Mouse (Mus musculus) 3134 (cell line): ENCODE measurements at regions not wholly inside any gene's neighbourhood (a gene's known extent, or its start where the extent isn't known, plus 50 kb on each side); places are given as distances from the start of the nearest gene placed in this dataset.

ENCODE experiments used
- DNase-seq: peaks from one replicate; pipeline ENCODE4 v3.0.0-alpha.2; 2011; ENCODE audit warnings: low spot score; ENCODE audit not compliant: insufficient read length; ENCODE audit errors: extremely low read depth

DNA sequence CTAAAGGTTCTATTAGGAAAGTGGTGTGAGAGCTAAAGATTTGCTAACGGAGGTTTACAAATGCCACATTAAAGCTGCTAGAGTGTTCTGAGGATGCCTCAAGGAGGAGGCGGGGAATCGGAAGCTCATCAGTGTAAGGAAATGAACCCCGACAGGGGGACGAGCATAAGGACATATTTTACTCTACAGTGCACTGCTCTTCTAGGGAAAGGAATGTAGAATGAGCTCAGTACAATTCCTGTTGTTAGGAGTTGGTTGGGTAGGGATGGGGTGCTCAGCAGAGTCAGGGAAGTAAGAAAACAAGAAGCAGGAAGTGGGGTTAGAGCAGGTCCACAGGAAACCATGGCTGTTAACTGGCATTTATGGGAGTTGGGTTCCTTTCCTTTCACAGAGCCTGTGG lies 54.6 kb downstream of the Mex3b start:
- no peak for DNase-seq

DNA sequence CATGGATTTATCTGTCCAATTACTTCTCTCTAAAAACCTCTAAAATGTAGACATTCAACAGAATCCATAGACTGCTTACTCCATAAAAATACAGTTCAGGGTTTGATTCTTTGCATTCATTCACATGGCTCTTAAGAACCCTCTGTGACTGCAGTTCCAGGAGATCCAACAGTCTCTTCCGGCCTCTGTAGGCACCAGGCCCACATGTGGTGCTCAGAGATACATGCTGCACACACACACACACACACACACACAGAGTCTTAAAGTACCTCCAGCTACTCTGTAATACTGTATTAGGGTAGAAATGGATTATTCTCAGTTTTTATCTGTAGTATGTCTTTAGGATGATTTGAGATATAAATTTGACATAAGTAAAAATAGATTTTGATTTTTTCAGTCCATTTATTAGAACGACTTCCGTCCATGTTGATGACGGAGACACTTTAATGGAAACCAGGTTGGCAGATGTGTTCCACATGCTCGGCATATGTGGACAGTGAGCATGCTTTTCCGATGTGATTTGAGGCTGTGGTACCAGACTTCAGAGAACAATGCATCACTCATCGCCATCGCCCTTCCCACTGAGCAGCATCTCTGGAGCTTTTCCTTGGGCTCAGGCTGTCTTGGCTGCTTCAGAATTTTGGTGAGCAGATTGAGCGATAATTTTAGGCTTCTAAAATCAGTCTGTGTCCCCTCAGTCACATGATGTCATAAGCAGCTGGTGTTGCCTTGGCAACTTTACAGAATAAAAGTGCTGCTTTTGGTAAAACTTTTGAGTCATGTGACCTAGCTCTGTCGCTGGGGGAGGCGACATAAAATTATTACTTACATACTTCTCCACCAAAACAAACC lies 56.3 kb downstream of the Mex3b start:
- DNase-seq: no peak

DNA sequence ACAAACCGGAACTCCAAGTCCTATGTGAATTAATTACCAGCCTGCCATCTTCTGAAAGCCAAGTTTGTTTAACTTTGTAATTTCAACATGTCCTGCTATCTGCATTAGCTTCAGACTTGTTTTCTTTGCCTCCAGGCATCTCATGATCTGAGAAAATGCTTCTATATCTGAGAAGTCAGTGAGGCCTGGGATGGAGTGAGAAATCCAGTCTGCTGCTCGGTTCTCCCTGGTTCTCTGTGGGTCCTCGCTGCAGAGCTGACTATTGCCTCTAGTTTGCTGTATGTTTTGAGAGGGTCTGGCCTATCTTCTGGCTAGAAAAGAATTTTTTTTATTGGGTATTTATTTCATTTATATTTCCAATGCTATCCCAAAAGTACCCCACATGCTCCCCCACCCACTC lies 57.0 kb downstream of the Mex3b start:
- DNase-seq: no peak

DNA sequence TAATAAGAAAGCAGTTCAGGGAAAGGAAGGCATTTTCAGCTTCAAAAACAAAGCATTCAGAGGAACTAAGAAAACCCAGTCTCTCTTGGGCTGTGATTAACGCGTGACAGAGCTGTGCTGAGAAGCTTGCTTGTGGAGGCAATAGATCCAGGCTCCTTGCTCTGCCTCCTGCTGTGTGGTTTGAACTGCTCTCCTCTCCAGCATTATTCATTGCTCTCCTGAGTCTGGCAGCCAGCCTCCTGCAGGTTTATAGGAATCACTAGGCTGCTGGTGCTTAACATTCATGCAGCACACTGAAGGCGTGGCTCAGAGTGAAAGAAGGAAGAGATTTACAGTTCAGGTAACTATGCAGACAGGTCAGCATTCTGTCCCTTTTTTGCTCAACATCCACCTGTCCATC lies 71.2 kb downstream of the Mex3b start:
- DNase-seq: no peak

DNA sequence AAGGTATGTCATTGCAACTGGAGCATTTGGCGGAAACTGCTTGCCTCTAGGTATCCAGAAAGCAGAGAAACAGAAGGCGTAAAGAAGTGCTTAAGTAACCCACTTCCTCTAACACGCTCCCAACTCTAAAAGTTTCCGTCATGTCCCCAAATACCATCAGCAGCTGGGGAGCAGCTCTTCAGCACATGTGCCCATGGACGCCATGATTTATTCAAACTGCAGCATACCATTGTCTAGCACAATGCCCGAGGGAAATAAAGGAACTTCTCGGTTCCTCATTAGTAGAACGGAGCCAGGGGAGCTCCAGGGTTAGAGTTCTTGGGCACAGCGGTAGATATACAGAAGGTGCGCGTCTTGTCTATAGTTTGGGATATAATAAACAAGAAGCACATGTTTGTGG lies 72.4 kb downstream of the Mex3b start:
- DNase-seq: no peak

DNA sequence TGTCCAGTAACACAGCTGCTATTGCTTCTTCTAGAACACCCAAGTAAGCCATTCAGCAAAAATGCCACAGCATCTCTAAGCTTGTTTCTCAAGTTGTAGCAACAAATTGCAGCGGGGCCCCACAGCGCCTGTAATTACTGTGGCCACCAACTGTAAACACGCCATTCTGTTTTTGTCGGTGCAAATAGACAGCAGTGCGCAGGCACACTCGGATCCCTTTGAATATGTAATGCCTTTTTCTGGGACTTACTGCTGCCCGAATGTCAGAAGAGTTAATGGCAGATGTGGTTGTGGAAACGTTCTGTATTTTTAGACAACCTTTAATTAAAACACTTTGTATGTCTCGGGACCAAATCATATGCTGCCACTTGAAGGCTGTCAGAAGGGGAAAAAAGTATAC lies 76.2 kb downstream of the Mex3b start:
- no peak for DNase-seq

DNA sequence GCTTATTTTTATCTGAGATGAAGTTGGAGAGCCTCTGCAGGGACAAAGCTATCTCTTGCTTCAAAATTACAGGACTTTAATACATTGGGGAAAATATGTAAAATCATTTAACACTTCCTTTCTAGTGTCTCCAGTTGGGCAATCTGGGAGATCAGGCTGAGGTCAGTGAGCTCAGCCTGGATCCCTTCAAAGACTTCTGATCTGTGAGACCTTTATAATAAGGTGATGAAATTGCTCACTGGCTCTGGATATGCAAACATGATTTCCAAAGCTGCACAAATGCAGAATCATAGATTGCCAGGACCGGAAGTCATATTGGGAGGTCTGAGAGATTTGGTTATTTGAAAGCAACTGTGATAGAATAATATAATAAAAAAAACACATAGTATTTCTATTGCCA lies 76.7 kb downstream of the Mex3b start:
- no peak for DNase-seq

DNA sequence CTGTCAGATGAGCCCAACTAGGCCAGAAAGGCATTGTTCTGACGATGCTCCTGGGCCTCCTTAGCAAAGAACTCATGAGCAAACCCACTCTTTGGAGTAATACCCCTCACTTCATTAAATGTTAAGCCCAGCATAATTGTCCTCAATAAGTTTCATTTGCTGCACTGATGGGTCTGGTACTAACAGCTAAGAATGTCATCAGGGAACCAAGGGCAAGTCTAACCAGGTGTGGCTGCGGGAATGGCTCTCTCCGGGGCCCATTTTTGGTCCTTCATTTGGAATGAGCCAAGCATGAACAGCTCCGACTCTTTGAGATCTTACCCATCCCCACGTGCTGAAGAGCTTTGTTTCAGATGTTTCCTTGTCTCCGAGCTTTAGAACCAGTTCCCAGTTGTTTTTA lies 82.2 kb downstream of the Mex3b start:
- DNase-seq: no peak

DNA sequence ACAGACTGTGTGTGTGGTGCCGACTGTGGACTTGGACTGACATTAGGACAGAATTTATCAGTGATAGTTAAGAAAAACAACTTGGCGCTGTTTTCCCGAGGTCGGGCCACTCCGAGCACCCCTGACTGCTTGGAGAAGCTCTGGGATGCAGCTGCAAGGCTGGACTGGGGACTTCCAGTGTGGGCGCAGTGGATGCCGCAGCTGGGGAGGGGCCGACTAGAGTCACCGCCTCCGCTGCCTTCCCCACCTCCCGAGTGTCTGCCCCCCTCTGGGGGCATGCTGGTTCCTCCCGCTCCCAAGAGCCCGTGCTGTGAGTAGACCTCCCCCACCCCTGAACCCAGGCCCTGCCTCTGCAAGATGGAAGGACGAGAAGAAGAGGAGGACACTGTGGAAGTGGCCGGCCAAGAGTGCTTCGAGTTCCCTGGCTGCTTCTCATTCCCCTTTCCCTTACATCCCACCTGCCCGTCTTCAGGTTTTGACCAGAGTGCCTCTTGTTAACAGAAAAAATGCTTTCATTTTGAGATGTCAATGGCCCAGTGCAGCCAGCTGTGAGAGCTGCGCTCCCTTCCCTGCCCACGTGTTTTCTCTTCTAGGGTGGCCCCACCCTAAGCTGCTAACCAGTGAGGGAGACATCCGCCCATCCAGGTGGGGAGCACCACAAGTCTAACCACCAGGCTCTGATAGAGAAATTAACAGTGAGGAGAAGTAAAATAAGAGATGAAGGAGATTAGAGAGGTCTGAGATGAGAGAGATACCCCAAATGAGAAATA lies 90.3 kb downstream of the Mex3b start:
- no peak for DNase-seq

DNA sequence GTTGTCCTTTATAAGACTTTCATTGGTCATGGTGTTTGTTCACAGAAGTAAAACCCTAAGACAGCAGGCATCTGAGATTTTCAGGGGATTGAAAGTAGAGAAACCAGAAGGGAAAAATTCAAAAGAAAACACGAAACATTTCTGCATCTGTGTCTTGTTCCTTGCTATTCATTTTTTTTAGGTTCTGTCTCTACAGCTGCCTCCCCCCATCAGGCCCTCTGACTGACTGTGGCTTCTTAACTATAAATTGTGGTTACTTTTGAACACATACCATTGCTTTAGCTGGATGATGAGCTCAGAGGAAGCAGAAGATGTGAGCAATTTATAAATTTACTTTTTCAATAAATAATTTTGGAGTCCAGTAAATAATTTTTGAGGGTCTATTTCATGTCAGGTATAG lies 103.5 kb downstream of the Mex3b start:
- DNase-seq: no peak

DNA sequence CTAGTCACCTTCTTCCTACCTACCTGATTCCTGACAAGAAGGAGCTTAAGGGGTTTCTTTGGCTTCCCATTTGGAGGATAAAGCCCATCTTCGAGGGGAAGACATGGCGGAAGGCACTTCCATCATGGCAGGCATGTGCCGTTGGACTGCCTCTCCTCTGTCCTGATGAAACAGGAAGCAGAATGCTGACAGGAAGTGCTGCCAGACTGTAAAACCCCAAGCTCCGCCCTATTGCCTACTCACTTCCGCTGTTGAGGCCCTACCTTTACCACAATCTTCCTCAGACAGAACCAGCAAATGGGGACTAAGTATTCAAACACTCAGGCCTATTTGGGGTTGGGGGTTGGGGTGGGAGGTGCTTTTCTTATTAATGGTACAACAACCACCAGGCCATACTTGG lies 104.1 kb downstream of the Mex3b start:
- DNase-seq: no peak

DNA sequence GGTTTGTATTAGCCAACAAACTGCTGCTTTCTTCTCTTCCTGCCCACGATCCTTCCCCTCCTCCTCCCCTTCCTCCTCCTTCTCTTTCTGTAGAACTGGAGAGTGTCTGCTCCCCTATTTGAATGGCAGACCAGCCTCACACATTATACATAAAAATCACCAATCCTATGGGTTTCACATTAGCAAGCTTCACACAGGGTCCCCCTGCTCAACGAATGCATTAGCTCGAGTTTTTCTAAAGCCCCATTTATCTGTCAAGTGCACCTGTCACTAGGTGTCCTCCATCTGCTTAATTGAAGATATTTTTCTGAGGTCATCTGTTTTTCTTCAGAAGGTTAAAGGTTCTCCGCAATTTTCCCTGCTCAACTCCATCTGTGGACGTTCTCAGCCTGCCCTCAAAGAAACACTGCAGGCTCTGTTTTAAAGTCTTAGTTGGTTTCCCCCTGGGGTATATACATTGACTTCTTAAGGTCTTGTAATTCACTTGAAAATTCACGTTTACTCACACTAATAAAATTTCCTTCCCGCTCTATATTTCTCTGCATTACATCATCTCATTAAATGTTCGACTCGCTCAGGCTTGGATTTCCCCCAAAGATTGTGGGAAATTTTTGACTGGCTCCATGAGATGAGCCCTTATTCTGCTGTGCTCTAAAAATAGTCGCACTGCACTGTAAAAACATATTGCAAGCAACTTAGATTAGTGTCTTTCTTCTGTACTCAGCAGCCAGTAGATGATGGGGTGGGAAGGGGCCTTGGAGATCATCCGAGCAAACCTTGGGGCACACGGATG lies 105.3 kb downstream of the Mex3b start:
- DNase-seq: no peak

DNA sequence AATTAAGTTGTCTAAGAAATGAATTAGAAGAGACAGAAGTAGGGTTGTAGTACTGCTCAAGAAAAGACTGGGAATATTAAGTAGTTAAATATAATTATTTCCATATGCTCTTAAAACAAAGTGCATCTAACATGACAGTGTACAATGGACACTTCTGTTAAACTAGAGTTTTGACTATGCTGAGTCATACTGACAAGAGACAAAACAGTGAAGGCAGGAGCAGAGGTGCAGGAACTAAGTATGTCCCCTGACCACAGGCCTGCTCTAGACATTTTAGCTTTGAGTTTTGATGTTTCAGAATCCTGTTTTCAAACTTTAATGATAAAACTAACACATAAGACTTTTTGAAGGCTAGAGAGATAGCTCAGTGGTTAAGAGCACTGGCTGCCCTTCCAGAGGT lies 123.6 kb downstream of the Mex3b start:
- DNase-seq: no peak

DNA sequence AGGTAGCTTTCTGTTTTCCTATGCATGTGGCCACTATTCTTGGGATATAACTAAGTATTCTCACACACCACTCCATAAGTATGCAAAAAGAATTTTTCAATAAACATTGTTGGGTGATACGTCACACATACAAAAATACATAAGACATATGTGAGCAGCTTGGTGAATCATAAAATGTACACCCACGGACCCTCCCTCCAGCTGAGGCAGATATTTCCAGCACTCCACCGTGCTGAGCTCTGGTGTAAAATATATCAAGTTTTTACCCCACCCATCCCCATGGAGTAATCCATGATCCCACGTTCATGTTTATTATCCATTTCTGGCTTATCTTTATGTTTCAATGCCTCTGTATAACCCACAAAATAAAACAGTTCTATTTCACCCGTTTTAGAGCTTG lies 126.0 kb downstream of the Mex3b start:
- DNase-seq: no peak

DNA sequence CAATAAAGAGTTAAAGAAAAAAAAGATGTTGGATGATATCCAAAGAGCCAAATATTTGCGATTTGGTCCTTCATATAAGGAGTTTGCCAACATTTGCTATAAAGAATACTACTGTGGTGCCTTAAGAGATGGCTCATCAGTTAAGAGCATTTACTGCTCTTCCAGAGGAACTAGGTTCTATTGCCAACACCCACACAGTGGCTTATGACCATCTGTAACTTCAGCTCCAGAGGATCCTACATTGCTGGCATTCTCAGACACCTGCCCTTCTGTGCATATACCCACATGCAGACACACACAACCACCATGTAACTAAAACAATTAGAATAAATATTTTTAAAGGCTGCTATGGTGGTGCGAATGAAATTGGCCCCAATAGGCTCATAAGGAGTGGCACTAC lies 131.7 kb downstream of the Mex3b start:
- DNase-seq: no peak

DNA sequence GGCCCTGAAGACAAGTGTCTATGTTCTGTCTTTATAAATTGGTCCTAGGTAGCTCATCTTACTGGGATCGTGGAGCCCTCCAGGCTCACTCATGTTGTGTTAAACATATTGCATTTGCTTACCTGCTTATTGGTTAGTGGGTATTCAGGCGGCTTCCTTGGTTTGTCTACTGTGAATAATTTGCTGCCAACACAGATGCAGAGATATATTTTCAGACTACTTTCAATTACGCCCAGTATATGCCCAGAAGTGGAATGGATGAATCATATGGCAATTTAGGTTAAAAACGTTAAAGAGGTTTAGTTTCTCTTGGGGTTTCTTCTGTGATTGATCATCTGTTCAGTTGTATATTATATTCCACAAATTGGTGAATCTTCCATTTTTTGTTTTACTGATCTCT lies 140.4 kb downstream of the Mex3b start:
- no peak for DNase-seq

DNA sequence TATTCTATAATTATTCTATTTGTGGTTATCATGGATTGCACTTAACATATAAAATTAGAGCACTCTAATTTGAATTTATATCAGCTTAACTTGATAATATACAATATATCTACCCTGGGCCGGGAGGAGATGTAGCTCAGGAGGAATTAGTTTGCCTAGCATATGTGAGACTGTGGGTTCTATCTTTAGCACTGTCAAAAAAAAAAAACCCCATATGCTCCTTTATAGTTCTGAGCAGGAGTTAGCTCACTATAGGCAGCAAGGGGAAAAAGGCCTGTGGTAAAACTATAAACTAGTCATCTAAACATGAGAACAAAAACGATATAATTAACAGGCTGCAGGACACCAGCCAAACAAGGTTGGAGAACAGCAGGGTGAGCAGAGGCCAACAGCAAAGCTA lies 145.0 kb downstream of the Mex3b start:
- no peak for DNase-seq

DNA sequence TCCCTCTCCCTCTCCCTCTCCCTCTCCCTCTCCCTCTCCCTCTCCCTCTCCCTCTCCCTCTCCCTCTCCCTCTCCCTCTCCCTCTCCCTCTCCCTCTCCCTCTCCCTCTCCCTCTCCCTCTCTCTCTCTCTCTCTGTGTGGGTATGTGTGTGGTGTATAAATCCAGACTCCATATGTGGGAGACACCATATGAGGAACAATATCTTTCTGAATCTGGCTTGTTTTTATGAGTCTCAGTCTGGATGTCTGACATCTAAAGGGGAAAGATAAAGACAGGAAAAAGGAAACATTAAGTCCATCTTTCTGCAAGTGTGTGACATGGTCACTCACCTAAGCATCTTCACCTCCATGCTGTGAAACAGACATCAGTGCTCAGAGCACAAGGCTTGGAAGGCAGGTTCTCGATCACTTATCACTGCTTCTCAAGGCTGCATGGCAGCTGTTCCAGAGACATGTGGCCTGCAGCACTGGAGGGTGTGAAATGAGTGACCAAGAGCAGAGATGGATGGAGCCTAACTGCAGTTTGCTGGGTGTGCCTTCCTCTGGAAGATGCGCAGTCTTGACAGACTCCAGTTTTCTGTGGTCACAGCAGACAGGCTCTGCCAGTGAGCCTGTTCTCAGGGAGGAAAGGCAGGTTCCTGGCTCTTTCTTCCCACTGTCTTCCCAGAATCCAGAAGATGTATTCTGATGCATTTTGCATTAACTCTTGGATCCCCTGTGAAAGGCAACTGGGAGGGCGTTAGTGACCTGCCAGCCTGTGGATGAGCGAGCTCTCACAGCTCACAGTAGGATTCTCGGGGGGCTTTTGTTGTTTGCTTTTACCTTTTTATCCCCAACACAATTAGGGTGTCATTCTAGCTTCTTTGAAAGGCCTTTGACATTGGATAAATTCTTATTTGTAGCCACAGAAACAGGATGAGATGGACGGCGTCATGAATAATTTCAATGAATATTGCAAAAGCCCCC lies 147.9 kb downstream of the Mex3b start:
- DNase-seq: no peak

DNA sequence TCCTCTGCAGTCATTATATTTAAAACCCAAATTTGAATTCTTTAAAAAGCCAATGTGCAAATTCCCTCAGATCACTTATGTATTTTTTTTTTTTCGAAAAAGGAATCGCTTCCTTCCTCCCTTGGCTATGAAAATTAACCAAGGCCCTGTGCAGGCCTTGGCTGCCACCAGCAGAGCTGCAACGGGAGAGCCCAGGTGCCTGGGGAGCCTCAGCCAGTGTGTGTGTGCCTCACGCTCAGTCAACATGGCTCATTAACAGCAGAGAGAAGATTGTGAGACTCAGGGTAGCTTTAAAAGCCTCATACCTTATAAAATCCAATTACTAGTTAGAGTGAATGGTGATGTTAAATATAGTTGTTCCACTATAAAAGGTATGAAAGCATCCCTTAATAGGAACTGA lies 148.6 kb downstream of the Mex3b start:
- DNase-seq: no peak

DNA sequence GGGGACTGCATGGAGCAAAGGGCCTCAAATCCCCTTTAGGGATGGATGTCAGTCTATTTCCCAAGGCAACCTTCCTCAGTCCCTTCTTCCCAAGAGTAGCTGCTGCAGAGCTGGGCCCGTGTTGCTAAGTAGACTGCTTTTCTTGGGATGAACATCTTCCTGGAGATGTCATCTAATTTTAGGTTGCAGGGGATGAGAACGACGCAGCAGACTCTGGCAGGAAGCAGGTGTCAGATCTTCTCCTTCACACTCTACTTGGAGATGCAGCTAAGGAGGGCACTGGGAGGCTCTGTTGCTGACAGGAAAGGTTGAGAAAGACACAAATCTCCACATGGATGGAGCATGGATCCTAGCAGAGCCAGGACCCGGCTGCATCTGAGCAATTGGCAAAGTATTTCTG lies 149.4 kb downstream of the Mex3b start:
- DNase-seq: no peak
